Mouse (Mus musculus): ENCODE results near the gene Rtkn2. TPM values are rescaled to one million over a fixed set of nuclear protein-coding genes. Genes with fewer than 3 reads are reported as not detected.

Gene Rtkn2
- polyA plus RNA-seq, 1 experiment from 2014 or later, result 6.5 TPM

- Histone ChIP-seq H3K4me1 (ENCODE audit: control insufficient read depth, insufficient read depth, low read length) (peaks cover 30% of the 10 kb centered on the region), H3K36me3 (ENCODE audit: control insufficient read depth, insufficient read depth, low read length) (no peaks in the 10 kb centered on the region), H3K27ac (ENCODE audit: low read length) (no peak overlapping the region), H3K27me3 (ENCODE audit: control insufficient read depth, insufficient read depth, low read length) (no peaks in the 10 kb centered on the region), H3K4me2 (ENCODE audit: low read depth, low read length) (no peak overlapping the region), H3K4me3 (replicated peaks; ENCODE audit: low read length) (no peak overlapping the region), H3K9ac (ENCODE audit: low read length) (no peak overlapping the region), H3K9me3 (replicated peaks; ENCODE audit: control insufficient read depth, low read length) (no peaks in the 10 kb centered on the region)
- no peak for ATAC-seq (ENCODE audit: insufficient read depth, low FRiP score)
- 41% methylated on average over 9 of the region's 9 CpGs for WGBS
Measured at GRCm38 (mm10) chr10:68106351-68106950, 127.1 kb downstream of the Rtkn2 start.

- Histone ChIP-seq H3K27ac (ENCODE audit: low read length) (0 out of 2 replicates have a peak overlapping the region, but pooled peaks have one; percentile 29), H3K36me3 (ENCODE audit: control insufficient read depth, insufficient read depth, low read length) (no peaks in the 10 kb centered on the region), H3K4me3 (replicated peaks; ENCODE audit: low read length) (no peak overlapping the region), H3K9me3 (replicated peaks; ENCODE audit: control insufficient read depth, low read length) (no peaks in the 10 kb centered on the region), H3K4me2 (ENCODE audit: low read depth, low read length) (no peak overlapping the region), H3K27me3 (ENCODE audit: control insufficient read depth, insufficient read depth, low read length) (no peaks in the 10 kb centered on the region), H3K4me1 (ENCODE audit: control insufficient read depth, insufficient read depth, low read length) (peaks cover 28% of the 10 kb centered on the region), H3K9ac (ENCODE audit: low read length) (no peak overlapping the region)
- ATAC-seq (ENCODE audit: insufficient read depth, low FRiP score), result no peak
- 85% methylated on average over 6 of the region's 6 CpGs for WGBS
Measured at GRCm38 (mm10) chr10:68107716-68108115, 128.3 kb downstream of the Rtkn2 start.

Other genes with a start within 250 kb of the Rtkn2 start
- gene Zfp365, start 66.9 kb upstream of the Rtkn2 start, polyA plus RNA-seq (2015; fragmentation: Nextera tagmentation; extraction: Ambion mirVana), result 1.2 and 1.3 TPM in 2 replicates

Data from stomach, embryonic 16.5 days (tissue).